Mouse (Mus musculus): ENCODE data around the gene Tmem138.

Tmem138 gene

GRCm38 (mm10) chr19:10576690-10577561 is at the start of gene Tmem138, which contains the start of gene Cyb561a3:
Tmem138 (minus strand) TSS chr19:10577362.
Cyb561a3 (plus strand) TSS chr19:10577172.
- DNase-seq (ENCODE audit: low read depth, low spot score), result peak; percentile 94

DNA sequence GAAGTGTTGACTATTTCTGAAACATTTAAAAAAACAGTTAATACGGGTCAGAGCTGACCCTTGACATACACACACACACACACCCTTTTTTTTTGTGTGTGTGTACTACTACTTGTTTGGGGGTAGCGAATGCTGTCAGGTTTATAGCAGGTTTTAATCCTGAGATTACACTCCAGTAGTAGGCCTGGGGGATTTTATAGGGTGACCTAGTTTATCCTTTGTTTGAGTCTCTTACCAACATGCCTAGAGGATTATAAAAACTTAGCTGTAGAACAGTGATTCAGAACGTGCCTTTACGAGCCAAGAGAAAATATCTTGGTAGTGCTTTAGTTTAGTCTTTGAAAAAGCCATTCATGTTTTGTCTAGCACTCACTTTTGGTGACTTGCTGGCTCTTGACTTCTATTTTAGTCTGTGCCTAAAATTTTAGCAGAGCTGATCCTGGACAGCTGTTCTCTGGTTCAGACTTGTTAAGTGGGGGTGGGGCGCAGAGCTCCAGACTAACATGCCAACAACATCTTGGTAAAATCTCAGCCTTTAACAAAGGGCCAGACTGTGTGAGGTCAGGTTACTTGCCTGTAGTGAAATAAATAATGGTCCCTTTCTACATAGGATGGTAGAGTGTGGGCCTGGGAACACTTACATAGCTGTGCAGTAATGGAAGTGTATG is 31.5 kb upstream of the Tmem138 start:
- DNase-seq (ENCODE audit: low read depth, low spot score), result no peak

DNA sequence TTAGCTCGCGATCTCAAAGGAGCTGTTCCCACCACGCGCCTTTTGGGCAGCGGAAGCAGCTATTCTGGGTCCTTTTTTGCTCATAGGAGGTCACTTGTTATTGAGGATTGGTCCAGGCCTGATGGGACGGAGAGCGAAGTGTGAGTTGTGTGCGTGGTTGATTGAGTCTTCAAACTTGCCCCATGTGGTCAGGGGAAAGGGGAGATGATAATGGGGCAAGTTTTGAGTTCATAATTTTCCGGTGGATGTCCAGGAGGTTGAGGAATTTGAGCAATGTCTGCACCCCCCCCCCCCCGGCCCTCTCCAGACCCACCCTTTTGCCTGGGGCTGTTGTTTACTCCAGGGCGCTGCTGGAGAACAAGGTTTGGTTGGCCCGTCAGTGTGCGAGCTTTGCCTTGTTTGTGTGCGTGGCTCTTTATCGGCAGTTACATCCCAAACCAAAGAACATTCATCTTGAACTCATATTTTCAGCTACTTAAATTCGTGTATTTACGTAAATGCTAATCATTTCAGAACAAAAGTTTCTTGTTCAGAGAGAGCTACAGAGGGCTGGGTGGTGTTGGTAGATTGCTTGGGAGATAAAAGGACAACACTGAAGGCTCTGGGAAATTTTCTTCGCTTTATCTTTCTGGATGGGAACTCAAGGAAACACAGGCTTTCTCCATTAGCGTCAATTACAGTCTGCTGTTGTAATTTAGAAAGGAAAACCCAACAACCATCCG is 28.9 kb upstream of the Tmem138 start:
- DNase-seq (ENCODE audit: low read depth, low spot score), result peak; percentile 58

- peak; percentile 98 for DNase-seq (ENCODE audit: low read depth, low spot score)
Observed at GRCm38 (mm10) chr19:10605293-10605900, 28.2 kb upstream of the Tmem138 start, which contains the start of the genes Ddb1 and Tkfc. Ddb1 (plus strand) TSS chr19:10605327. Tkfc (minus strand) TSS chr19:10605654.

DNA sequence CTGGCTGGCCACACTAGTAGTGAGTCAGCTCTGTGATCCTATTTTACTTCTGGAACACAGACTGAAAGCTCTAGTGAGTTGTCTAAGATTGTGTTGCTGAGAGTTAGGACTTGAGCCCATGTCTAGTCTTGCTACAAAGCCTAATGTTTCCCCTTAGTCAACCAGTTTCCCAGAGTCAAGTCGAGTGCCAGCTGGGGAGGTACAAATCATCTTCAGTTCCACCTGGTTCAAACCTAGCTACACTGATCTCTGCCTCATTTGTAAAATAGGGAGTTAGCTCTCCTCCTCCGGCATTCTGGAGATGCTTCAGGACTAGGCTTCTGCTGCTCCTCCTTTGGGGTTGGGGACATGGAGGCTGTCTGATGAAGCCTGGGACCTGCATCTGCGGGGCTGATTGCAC is 27.4 kb upstream of the Tmem138 start:
- no peak for DNase-seq (ENCODE audit: low read depth, low spot score)

- DNase-seq (ENCODE audit: low read depth, low spot score), result no peak
Observed at GRCm38 (mm10) chr19:10603660-10604523, 26.7 kb upstream of the Tmem138 start.

- peak; percentile 89 for DNase-seq (ENCODE audit: low read depth, low spot score)
Observed at GRCm38 (mm10) chr19:10602787-10603186, 25.6 kb upstream of the Tmem138 start.

DNA sequence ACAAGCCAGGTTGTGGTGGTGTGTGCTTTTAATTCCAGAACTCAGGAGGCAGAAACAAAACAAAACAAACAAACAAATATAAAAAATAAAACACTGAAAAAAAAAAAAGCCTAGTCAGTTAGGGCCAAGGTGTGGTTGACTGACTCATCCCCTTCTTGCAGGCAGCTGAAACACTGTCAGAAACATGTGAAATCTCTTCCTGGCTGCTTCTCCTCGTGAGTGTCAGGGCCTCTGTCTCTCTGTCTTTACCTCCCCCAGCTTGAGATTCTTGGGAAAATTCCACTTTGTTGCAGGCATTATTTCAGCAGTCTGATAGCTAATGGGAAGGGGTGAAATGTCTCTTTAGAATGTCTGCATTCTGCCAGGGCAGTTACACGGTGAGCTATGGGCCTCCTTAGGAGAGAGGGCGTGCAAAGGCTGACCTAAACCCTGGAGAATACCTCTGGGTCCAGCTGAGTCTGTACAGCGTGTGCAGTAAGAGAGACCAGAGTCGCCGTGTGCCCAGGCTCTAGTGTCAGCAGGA is 25.1 kb upstream of the Tmem138 start:
- no peak for DNase-seq (ENCODE audit: low read depth, low spot score)

DNA sequence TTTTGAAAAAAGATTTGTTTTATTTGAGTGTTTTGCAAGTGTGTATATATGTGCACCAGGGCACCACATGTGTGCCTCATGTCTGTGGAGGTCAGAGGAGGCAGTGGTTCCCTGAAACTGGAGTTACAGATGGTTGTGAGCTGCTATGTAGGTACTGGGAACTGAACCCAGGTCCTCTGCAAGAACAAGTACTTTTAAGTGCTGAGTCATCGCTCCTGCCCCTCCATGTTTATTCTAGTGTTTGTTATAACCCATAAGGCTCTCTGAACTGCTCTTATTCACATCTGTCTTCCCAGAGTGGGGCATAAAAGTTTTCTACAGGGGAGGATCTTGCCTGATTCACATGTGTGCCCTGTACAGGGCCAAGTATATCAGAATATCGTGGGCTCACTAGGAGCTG is 22.5 kb upstream of the Tmem138 start:
- no peak for DNase-seq (ENCODE audit: low read depth, low spot score)

DNA sequence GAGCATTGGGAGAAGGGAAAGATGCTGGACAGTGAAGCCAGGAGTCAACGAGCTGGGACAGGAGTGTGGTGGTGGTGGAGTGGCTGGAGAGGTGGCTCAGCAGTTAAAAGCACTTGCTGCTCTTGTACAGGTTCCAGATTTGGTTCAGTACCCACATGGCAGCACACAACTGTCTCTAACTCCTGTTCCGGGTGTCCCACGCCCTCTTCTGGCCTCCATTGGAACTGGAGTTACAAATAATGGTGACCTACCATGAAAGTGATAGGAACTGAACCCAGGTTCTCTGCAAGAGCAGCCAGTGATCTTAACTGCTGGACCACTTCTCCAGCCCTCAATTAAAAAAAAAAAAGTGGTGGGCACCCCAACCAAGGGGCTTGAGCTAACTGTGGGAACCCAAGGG is 21.0 kb upstream of the Tmem138 start:
- peak; percentile 63 for DNase-seq (ENCODE audit: low read depth, low spot score)

DNA sequence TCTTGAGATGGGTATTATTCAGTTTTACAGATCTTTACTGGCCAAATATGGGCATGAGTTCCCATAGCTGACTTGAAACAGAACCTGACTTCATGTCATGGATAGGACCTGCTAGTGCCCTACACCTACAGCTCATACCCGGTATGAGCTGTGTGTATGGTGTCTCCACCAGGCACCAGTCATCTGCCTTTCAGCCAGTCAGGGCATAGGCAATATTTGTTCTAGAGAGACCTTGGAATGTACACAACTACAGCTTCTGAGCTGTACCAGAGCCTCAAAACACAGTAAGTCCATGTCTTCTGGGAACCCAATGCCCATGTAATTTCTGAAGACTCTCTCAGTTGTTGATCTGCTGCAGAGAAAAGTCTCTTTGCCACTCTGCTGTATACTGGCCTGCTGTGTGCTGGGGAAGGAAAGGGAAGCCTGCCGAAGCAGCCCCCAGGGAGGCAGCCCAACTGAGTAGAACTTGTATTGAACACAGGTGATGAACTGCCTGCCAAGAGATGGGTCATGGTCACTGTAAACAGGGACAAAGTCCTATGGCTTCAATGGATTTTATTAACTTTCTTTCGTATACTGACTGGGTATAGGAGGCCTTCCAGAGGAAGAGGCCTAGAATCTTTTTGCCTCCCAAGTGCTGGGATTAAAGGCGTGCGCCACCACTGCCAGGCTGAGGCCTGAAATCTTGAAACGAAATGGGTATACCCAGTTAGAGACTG is 14.7 kb upstream of the Tmem138 start:
- DNase-seq (ENCODE audit: low read depth, low spot score), result no peak

DNA sequence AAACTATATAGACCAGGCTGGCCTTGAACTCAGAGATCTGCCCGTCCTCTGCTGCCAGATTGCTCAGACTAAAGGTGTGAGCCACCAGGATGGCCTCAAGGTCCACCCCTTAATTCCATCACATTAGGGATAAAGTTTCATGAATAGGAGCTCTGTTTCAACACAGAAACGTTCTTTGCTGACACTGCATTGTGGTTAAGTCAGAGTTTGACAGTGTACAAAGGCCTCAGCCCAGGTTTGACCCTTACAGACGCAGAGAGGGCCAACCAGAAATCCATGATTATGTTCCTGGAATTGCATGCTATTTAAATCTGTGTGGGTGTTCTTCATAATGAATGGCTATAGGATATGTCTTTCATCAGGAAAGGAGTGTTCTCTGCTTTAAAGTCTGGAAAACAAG is 13.1 kb upstream of the Tmem138 start:
- DNase-seq (ENCODE audit: low read depth, low spot score), result no peak

DNA sequence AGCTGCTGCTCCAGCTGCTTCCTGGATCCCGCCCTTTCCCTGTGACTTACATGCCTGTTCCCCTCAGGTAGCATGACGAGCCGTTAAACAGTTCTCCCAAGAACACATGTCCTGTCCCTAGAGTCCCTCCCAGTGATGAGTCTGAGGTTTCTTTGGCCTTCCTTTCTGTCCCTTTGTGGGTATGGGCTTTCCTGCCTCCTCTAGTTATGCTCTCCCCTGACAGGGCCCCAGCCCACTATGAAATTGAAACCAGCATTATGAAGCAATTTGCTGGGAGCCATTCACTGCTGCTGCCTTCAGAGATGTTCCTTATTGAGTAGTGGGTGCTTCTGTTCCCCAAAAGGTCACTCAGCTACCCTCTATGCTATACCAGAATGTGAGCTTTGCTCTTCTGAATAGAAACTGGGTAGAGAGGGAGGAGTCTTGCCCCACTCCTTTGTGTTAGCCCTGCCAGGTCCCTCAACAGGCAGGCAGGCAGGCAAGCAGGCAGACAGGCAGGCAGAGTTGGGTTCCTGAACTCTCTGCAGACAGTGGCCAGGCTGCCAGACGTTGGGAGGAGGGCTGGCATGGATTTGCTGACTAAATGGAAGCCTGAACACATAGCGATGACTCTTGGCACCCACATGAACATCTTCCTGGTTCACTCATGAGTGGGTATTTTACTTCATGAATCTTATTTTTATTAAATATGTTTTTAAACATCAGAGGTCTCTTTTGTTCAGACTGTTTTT is 12.1 kb upstream of the Tmem138 start:
- DNase-seq (ENCODE audit: low read depth, low spot score), result no peak

GRCm38 (mm10) chr19:10587231-10587630 is 10.1 kb upstream of the Tmem138 start:
- DNase-seq (ENCODE audit: low read depth, low spot score), result no peak

DNA sequence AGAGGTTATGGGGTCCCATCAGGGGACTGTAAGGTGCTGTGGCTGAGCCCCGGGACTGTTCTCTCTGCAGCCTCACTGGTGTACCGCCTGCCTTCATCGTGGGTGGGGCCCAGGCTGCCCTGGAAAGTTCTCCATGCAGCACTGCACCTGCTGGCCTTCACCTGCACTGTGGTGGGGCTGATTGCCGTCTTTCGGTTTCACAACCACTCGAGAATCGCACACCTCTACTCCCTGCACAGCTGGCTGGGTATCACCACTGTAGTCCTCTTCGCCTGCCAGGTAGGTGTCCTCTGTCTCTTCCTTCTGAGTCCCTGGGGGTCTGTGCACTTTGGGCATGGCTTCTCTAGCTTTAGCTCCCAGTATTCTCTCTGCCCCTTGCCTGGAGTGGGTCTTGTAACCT is 8.0 kb upstream of the Tmem138 start:
- DNase-seq (ENCODE audit: low read depth, low spot score), result no peak

- DNase-seq (ENCODE audit: low read depth, low spot score), result no peak
Observed at GRCm38 (mm10) chr19:10583550-10584146, 6.5 kb upstream of the Tmem138 start.

DNA sequence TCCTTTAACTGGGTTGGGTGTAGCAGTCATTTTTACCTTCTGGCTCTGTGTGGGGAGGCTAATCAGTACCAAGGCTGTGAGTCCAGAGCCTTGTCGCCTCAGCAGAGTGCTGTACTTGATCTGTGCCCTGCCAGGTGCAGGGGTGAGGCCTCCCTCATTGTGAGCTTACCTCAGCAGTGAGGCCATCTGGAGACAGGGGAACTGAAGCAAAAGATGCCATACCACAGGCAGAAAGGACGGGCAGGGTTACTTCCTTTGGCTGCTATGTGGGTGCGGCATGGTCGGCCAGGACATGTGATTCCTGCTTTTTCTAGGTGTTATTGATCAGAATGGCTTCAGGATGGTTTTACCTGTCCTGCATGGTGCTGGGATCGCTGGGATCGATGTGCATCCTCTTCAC is 4.8 kb upstream of the Tmem138 start:
- DNase-seq (ENCODE audit: low read depth, low spot score), result no peak

DNA sequence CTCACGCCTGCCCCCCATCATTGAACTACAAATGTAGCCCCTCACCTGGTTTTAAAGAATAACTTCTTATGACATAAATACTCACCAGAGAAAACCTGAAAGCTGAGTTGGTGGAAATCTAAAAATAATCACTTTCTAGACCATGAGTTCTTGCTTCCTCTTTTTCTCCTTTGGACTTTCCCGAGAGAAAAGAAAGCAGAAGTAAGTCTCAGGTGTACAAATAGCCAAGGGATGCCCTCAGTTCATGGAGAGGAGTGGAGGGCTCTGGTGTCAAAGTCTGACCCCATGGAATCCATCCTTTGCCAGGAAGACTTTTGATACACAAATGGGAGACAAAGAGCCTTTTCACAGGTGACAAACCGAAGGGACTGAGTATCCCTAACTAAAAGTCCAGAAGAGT is 3.6 kb upstream of the Tmem138 start:
- DNase-seq (ENCODE audit: low read depth, low spot score), result no peak

- DNase-seq (ENCODE audit: low read depth, low spot score), result no peak
Observed at GRCm38 (mm10) chr19:10580102-10580501, 2.9 kb upstream of the Tmem138 start.
